Mouse (Mus musculus): ENCODE measurements around the gene Pkd1l2. TPM values are rescaled to one million over a fixed set of nuclear protein-coding genes. Genes with fewer than 3 reads are reported as not detected.

The Pkd1l2 gene
- polyA plus RNA-seq, 1 experiment from 2014 or later: not detected

GRCm38 (mm10) chr8:117051316-117051715 lies 30.9 kb downstream of the Pkd1l2 start:
- Histone ChIP-seq H3K4me3 (replicated peaks; ENCODE audit: low read length) (no peak overlapping the region), H3K4me2 (ENCODE audit: low read length) (no peak overlapping the region)
- WGBS: 77% methylated on average over 9 of the region's 9 CpGs

GRCm38 (mm10) chr8:117050763-117051162 lies 31.5 kb downstream of the Pkd1l2 start:
- Histone ChIP-seq H3K27me3 (replicated peaks; ENCODE audit: control insufficient read depth, insufficient read depth, low read length) (no peaks in the 10 kb centered on the region), H3K27ac (ENCODE audit: low read length) (no peak overlapping the region), H3K9me3 (ENCODE audit: control insufficient read depth, low read length) (no peaks in the 10 kb centered on the region), H3K36me3 (ENCODE audit: control insufficient read depth, insufficient read depth) (no peaks in the 10 kb centered on the region), H3K4me3 (replicated peaks; ENCODE audit: low read length) (no peak overlapping the region), H3K4me1 (replicated peaks; ENCODE audit: control insufficient read depth, insufficient read depth, low read length) (no peaks in the 10 kb centered on the region), H3K4me2 (ENCODE audit: low read length) (no peak overlapping the region), H3K9ac (replicated peaks; ENCODE audit: low read depth, low read length) (no peak overlapping the region)
- WGBS: 93% methylated on average over 9 of the region's 9 CpGs
- no peak for ATAC-seq

More at GRCm38 (mm10) chr8:117051316-117051715, 30.9 kb downstream of the Pkd1l2 start:
- no peaks in the 10 kb centered on the region for H3K4me1 ChIP-seq (replicated peaks; ENCODE audit: control insufficient read depth, insufficient read depth, low read length)
- no peak for ATAC-seq
- H3K36me3 ChIP-seq (ENCODE audit: control insufficient read depth, insufficient read depth): no peaks in the 10 kb centered on the region
- no peaks in the 10 kb centered on the region for H3K9me3 ChIP-seq (ENCODE audit: control insufficient read depth, low read length)
- no peak overlapping the region for H3K27ac ChIP-seq (ENCODE audit: low read length)
- H3K9ac ChIP-seq (replicated peaks; ENCODE audit: low read depth, low read length): no peak overlapping the region
- H3K27me3 ChIP-seq (replicated peaks; ENCODE audit: control insufficient read depth, insufficient read depth, low read length): no peaks in the 10 kb centered on the region

GRCm38 (mm10) chr8:117049444-117049843 lies 32.8 kb downstream of the Pkd1l2 start:
- no peak overlapping the region for H3K4me2 ChIP-seq (ENCODE audit: low read length)
- no peak for ATAC-seq
- no peaks in the 10 kb centered on the region for H3K36me3 ChIP-seq (ENCODE audit: control insufficient read depth, insufficient read depth)
- H3K4me1 ChIP-seq (replicated peaks; ENCODE audit: control insufficient read depth, insufficient read depth, low read length): no peaks in the 10 kb centered on the region
- no peak overlapping the region for H3K4me3 ChIP-seq (replicated peaks; ENCODE audit: low read length)
- H3K9ac ChIP-seq (replicated peaks; ENCODE audit: low read depth, low read length): no peak overlapping the region
- no peaks in the 10 kb centered on the region for H3K27me3 ChIP-seq (replicated peaks; ENCODE audit: control insufficient read depth, insufficient read depth, low read length)
- H3K27ac ChIP-seq (ENCODE audit: low read length): no peak overlapping the region
- H3K9me3 ChIP-seq (ENCODE audit: control insufficient read depth, low read length): no peaks in the 10 kb centered on the region
- WGBS: 67% methylated on average over 7 of the region's 7 CpGs

GRCm38 (mm10) chr8:117043584-117043983 lies 38.7 kb downstream of the Pkd1l2 start:
- Histone ChIP-seq H3K27ac (ENCODE audit: low read length) (no peak overlapping the region), H3K4me2 (ENCODE audit: low read length) (no peak overlapping the region), H3K4me3 (replicated peaks; ENCODE audit: low read length) (no peak overlapping the region), H3K4me1 (replicated peaks; ENCODE audit: control insufficient read depth, insufficient read depth, low read length) (no peaks in the 10 kb centered on the region), H3K27me3 (replicated peaks; ENCODE audit: control insufficient read depth, insufficient read depth, low read length) (no peaks in the 10 kb centered on the region), H3K36me3 (ENCODE audit: control insufficient read depth, insufficient read depth) (no peaks in the 10 kb centered on the region), H3K9ac (replicated peaks; ENCODE audit: low read depth, low read length) (no peak overlapping the region), H3K9me3 (ENCODE audit: control insufficient read depth, low read length) (no peaks in the 10 kb centered on the region)
- ATAC-seq: no peak
- 94% methylated on average over 3 of the region's 3 CpGs for WGBS

GRCm38 (mm10) chr8:117039843-117040242 lies 42.4 kb downstream of the Pkd1l2 start:
- Histone ChIP-seq H3K36me3 (ENCODE audit: control insufficient read depth, insufficient read depth) (no peaks in the 10 kb centered on the region), H3K27ac (ENCODE audit: low read length) (no peak overlapping the region), H3K9me3 (ENCODE audit: control insufficient read depth, low read length) (no peaks in the 10 kb centered on the region), H3K4me3 (replicated peaks; ENCODE audit: low read length) (no peak overlapping the region), H3K4me2 (ENCODE audit: low read length) (no peak overlapping the region), H3K4me1 (replicated peaks; ENCODE audit: control insufficient read depth, insufficient read depth, low read length) (no peaks in the 10 kb centered on the region), H3K27me3 (replicated peaks; ENCODE audit: control insufficient read depth, insufficient read depth, low read length) (no peaks in the 10 kb centered on the region), H3K9ac (replicated peaks; ENCODE audit: low read depth, low read length) (no peak overlapping the region)
- WGBS: 39% methylated on average over 7 of the region's 7 CpGs
- no peak for ATAC-seq

- no peak for ATAC-seq
- Histone ChIP-seq H3K27me3 (replicated peaks; ENCODE audit: control insufficient read depth, insufficient read depth, low read length) (no peaks in the 10 kb centered on the region), H3K9me3 (ENCODE audit: control insufficient read depth, low read length) (no peaks in the 10 kb centered on the region), H3K4me1 (replicated peaks; ENCODE audit: control insufficient read depth, insufficient read depth, low read length) (no peaks in the 10 kb centered on the region), H3K4me2 (ENCODE audit: low read length) (no peak overlapping the region), H3K36me3 (ENCODE audit: control insufficient read depth, insufficient read depth) (no peaks in the 10 kb centered on the region), H3K9ac (replicated peaks; ENCODE audit: low read depth, low read length) (no peak overlapping the region), H3K27ac (ENCODE audit: low read length) (no peak overlapping the region), H3K4me3 (replicated peaks; ENCODE audit: low read length) (no peak overlapping the region)
- whole genome bisulfite sequencing: 89% methylated on average over 7 of the region's 7 CpGs
Observed at GRCm38 (mm10) chr8:117037374-117037935, 44.8 kb downstream of the Pkd1l2 start.

- H3K4me3 ChIP-seq (replicated peaks; ENCODE audit: low read length): no peak overlapping the region
- no peak overlapping the region for H3K27ac ChIP-seq (ENCODE audit: low read length)
- WGBS: 84% methylated on average over 3 of the region's 3 CpGs
- no peaks in the 10 kb centered on the region for H3K9me3 ChIP-seq (ENCODE audit: control insufficient read depth, low read length)
- H3K36me3 ChIP-seq (ENCODE audit: control insufficient read depth, insufficient read depth): no peaks in the 10 kb centered on the region
- no peak overlapping the region for H3K9ac ChIP-seq (replicated peaks; ENCODE audit: low read depth, low read length)
- no peaks in the 10 kb centered on the region for H3K4me1 ChIP-seq (replicated peaks; ENCODE audit: control insufficient read depth, insufficient read depth, low read length)
- H3K4me2 ChIP-seq (ENCODE audit: low read length): no peak overlapping the region
- ATAC-seq: no peak
- H3K27me3 ChIP-seq (replicated peaks; ENCODE audit: control insufficient read depth, insufficient read depth, low read length): no peaks in the 10 kb centered on the region
Observed at GRCm38 (mm10) chr8:117033393-117033792, 48.9 kb downstream of the Pkd1l2 start.

- Histone ChIP-seq H3K4me3 (replicated peaks; ENCODE audit: low read length) (no peak overlapping the region), H3K9ac (replicated peaks; ENCODE audit: low read depth, low read length) (no peak overlapping the region), H3K4me1 (replicated peaks; ENCODE audit: control insufficient read depth, insufficient read depth, low read length) (no peaks in the 10 kb centered on the region), H3K9me3 (ENCODE audit: control insufficient read depth, low read length) (no peaks in the 10 kb centered on the region), H3K27ac (ENCODE audit: low read length) (no peak overlapping the region), H3K36me3 (ENCODE audit: control insufficient read depth, insufficient read depth) (no peaks in the 10 kb centered on the region), H3K27me3 (replicated peaks; ENCODE audit: control insufficient read depth, insufficient read depth, low read length) (no peaks in the 10 kb centered on the region), H3K4me2 (ENCODE audit: low read length) (no peak overlapping the region)
- no peak for ATAC-seq
- 85% methylated on average over 8 of the region's 8 CpGs for WGBS
Observed at GRCm38 (mm10) chr8:117032609-117033008, 49.6 kb downstream of the Pkd1l2 start.

GRCm38 (mm10) chr8:117031476-117031875 lies 50.8 kb downstream of the Pkd1l2 start:
- Histone ChIP-seq H3K27me3 (replicated peaks; ENCODE audit: control insufficient read depth, insufficient read depth, low read length) (no peaks in the 10 kb centered on the region), H3K4me1 (replicated peaks; ENCODE audit: control insufficient read depth, insufficient read depth, low read length) (no peaks in the 10 kb centered on the region), H3K36me3 (ENCODE audit: control insufficient read depth, insufficient read depth) (no peaks in the 10 kb centered on the region), H3K9ac (replicated peaks; ENCODE audit: low read depth, low read length) (no peak overlapping the region), H3K9me3 (ENCODE audit: control insufficient read depth, low read length) (no peaks in the 10 kb centered on the region), H3K27ac (ENCODE audit: low read length) (no peak overlapping the region), H3K4me3 (replicated peaks; ENCODE audit: low read length) (no peak overlapping the region), H3K4me2 (ENCODE audit: low read length) (no peak overlapping the region)
- 71% methylated on average over 6 of the region's 6 CpGs for WGBS
- no peak for ATAC-seq

- Histone ChIP-seq H3K4me1 (replicated peaks; ENCODE audit: control insufficient read depth, insufficient read depth, low read length) (no peaks in the 10 kb centered on the region), H3K4me2 (ENCODE audit: low read length) (no peak overlapping the region), H3K27me3 (replicated peaks; ENCODE audit: control insufficient read depth, insufficient read depth, low read length) (no peaks in the 10 kb centered on the region), H3K27ac (ENCODE audit: low read length) (no peak overlapping the region), H3K36me3 (ENCODE audit: control insufficient read depth, insufficient read depth) (no peaks in the 10 kb centered on the region), H3K4me3 (replicated peaks; ENCODE audit: low read length) (no peak overlapping the region), H3K9ac (replicated peaks; ENCODE audit: low read depth, low read length) (no peak overlapping the region), H3K9me3 (ENCODE audit: control insufficient read depth, low read length) (no peaks in the 10 kb centered on the region)
- 95% methylated on average over 10 of the region's 10 CpGs for WGBS
- ATAC-seq: no peak
Observed at GRCm38 (mm10) chr8:117028686-117029085, 53.6 kb downstream of the Pkd1l2 start.

All from forebrain, embryonic 16.5 days (tissue).